Mouse (Mus musculus) liver, embryonic 14.5 days (tissue): ENCODE measurements around the gene Prkar2b.
A peak's percentile ranks its signal among the peaks of the same experiment; 100 is the strongest.

Source experiments
- CTCF ChIP-seq: IDR thresholded peaks from 2 replicates; pipeline ENCODE4 v1.5.1; 2016; ENCODE audit warnings: antibody characterized with exemption, low read depth, control low read depth
- EP300 ChIP-seq: IDR thresholded peaks from 2 replicates; pipeline ENCODE4 v1.6.1; 2016; ENCODE audit warnings: antibody characterized with exemption, low read depth

DNA sequence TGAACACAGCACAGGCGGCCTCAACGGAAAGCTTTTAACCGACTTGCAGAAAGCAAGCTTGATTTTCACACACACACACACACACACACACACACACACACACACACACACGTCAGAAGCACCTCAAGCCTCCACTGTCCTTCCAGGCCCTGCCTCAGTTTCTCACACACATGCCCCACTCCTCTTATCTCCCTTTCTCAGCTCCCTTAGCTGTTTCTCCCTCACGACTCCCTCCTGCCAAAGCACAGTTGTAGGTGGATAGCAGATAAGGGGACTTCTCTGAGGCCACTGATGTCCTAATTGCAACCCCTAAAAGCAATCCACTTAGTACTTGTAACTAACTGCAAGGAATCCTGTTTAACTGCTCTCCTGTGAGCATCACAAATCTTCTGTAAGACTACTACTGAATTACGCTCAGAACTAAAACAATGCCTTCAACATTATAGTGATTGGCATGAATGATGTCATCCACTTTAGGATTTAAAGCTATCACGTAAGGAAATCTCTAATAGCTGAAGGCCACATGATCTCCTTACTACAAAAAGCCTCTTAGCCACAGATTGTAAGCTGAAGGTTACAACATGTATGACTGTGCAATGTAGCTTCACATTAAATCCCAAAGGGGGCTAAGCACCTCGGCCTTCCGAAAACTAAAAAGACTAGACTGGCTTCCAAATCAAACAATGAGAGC is 6.5 kb downstream of the Prkar2b start:
- TF ChIP-seq EP300 (peak; percentile 93), CTCF (no peak)
